Mouse (Mus musculus) mouse embryonic stem cell (cell line): ENCODE data around the gene Bend5.

ENCODE experiments used
- in situ Hi-C, 2 experiments: fragments of 300-500 bp; cut with MboI; formaldehyde crosslinking; loops; 1 replicate in 1 of 2; 3 replicates in 1 of 2; pipeline ENCODE4 v1.14.3; 2019 to 2020; ENCODE audit warnings: low sequenced_read_pairs in 2 of 2, low pct_unique_long_range_greater_than_20kb in 1 of 2, mixed read lengths in 1 of 2; ENCODE audit not compliant: unreplicated experiment in 1 of 2

Gene Bend5

GRCm38 (mm10) chr4:111414818-111415488 lies at the start of gene Bend5:
TSS of gene Bend5 (plus strand) at chr4:111415006.
- in situ Hi-C loops: no loop called here

- in situ Hi-C loops: loop anchor here in 1 of 2 experiments (25.0 kb wide), 1 partner anchor 245 kb away; no protein-coding TSS in a partner anchor
Measured at GRCm38 (mm10) chr4:111367771-111368170, 47.0 kb upstream of the Bend5 start.

- in situ Hi-C loops: no loop called here
Measured at GRCm38 (mm10) chr4:111377159-111377558, 37.6 kb upstream of the Bend5 start.

- in situ Hi-C loops: no loop called here
Measured at GRCm38 (mm10) chr4:111378071-111378470, 36.7 kb upstream of the Bend5 start.

GRCm38 (mm10) chr4:111383101-111383500 lies 31.7 kb upstream of the Bend5 start:
- in situ Hi-C loops: no loop called here

GRCm38 (mm10) chr4:111390736-111391135 lies 24.1 kb upstream of the Bend5 start:
- in situ Hi-C loops: no loop called here

- in situ Hi-C loops: no loop called here
Measured at GRCm38 (mm10) chr4:111399784-111400183, 15.0 kb upstream of the Bend5 start.

- in situ Hi-C loops: no loop called here
Measured at GRCm38 (mm10) chr4:111400676-111401075, 14.1 kb upstream of the Bend5 start.

- in situ Hi-C loops: no loop called here
Measured at GRCm38 (mm10) chr4:111403243-111403642, 11.6 kb upstream of the Bend5 start.

- in situ Hi-C loops: no loop called here
Measured at GRCm38 (mm10) chr4:111410731-111411130, 4.1 kb upstream of the Bend5 start.

- in situ Hi-C loops: no loop called here
Measured at GRCm38 (mm10) chr4:111414399-111414798, 407 bp upstream of the Bend5 start.

- in situ Hi-C loops: no loop called here
Measured at GRCm38 (mm10) chr4:111416126-111416525, 1.3 kb downstream of the Bend5 start.

GRCm38 (mm10) chr4:111416551-111416950 lies 1.7 kb downstream of the Bend5 start:
- in situ Hi-C loops: no loop called here

- in situ Hi-C loops: no loop called here
Measured at GRCm38 (mm10) chr4:111417716-111418115, 2.9 kb downstream of the Bend5 start.

GRCm38 (mm10) chr4:111419476-111419875 lies 4.7 kb downstream of the Bend5 start:
- in situ Hi-C loops: no loop called here

- in situ Hi-C loops: no loop called here
Measured at GRCm38 (mm10) chr4:111420031-111420430, 5.2 kb downstream of the Bend5 start.

GRCm38 (mm10) chr4:111420955-111421354 lies 6.1 kb downstream of the Bend5 start:
- in situ Hi-C loops: no loop called here

GRCm38 (mm10) chr4:111421785-111422184 lies 7.0 kb downstream of the Bend5 start:
- in situ Hi-C loops: no loop called here

GRCm38 (mm10) chr4:111424371-111424950 lies 9.7 kb downstream of the Bend5 start:
- in situ Hi-C loops: no loop called here

GRCm38 (mm10) chr4:111425170-111425569 lies 10.4 kb downstream of the Bend5 start:
- in situ Hi-C loops: no loop called here
